Mouse (Mus musculus) hindbrain, embryonic 10.5 days (tissue): ENCODE data around the gene Crls1. TPM values are rescaled to one million over a fixed set of nuclear protein-coding genes. Genes with fewer than 3 reads are reported as not detected.

Experiments used
- DNase-seq: peaks from one replicate; pipeline ENCODE4 v3.0.0-alpha.2; 2017; ENCODE audit warnings: low spot score
- H3K27ac ChIP-seq: fragments of 300-500 bp; sonication (generic); 2 replicates; pipeline ENCODE4 v1.5.1; 2016; ENCODE audit warnings: mild to moderate bottlenecking, moderate library complexity
- H3K27me3 ChIP-seq: fragments of 300-500 bp; sonication (generic); 2 replicates; pipeline ENCODE4 v1.6.1; 2016; ENCODE audit warnings: mild to moderate bottlenecking; ENCODE audit not compliant: poor library complexity, insufficient read depth, severe bottlenecking
- H3K36me3 ChIP-seq: fragments of 300-500 bp; sonication (generic); 2 replicates; pipeline ENCODE4 v1.6.1; 2016; ENCODE audit warnings: mild to moderate bottlenecking, moderate library complexity
- H3K4me1 ChIP-seq: fragments of 300-500 bp; sonication (generic); replicated peaks from 2 replicates; pipeline ENCODE4 v1.6.1; 2016; ENCODE audit warnings: mild to moderate bottlenecking
- H3K4me3 ChIP-seq: fragments of 300-500 bp; sonication (generic); 2 replicates; pipeline ENCODE4 v1.5.1; 2016; ENCODE audit warnings: mild to moderate bottlenecking, moderate library complexity
- H3K9me3 ChIP-seq: fragments of 300-500 bp; sonication (generic); 2 replicates; pipeline ENCODE4 v1.6.1; 2016; ENCODE audit warnings: mild to moderate bottlenecking, moderate library complexity
- WGBS: fragments of 180-500 bp; shearing (Covaris S2); methylation state at CpG from one replicate; pipeline ENCODE4 v1.1.7; 2016; 5-methylcytosine and 5-hydroxymethylcytosine counted together
- polyA plus RNA-seq: library from polyadenylated mRNA; unstranded; fragments of >200 nt; fragmentation: Nextera tagmentation; extraction: Ambion mirVana; gene quantifications from 2 replicates; pipeline ENCODE4 v1.2.1, GENCODE M21; 2016

The Crls1 gene
- polyA plus RNA-seq, 1 experiment from 2014 or later, result 8.5 TPM

DNA sequence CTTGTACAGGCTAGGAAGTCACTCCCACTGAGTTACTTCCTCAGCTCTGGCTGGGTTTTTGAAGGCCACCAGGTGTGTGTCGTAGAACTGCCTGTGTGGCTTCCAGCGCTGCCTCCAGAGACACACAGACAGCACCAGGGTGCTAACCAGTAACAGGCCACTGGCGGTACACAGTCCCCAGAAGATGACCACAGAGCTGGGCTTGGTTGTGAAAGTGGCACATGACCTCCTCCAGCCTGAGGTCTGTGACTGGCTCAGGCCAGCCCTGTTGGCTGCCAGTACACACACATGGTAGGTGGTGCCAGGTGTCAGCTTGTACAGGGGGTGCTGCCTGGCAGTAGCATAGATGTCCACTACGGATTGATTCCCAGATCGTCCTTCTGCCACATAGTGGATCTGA lies 23.2 kb downstream of the Crls1 start:
- peaks cover 20% of the 10 kb centered on the region for H3K36me3 ChIP-seq
- 92% methylated on average over 5 of the region's 5 CpGs for WGBS
- no peak for DNase-seq
- no peaks in the 10 kb centered on the region for H3K27me3 ChIP-seq
- no peaks in the 10 kb centered on the region for H3K9me3 ChIP-seq
- H3K4me1 ChIP-seq, result no peaks in the 10 kb centered on the region
- H3K4me3 ChIP-seq, result no peak overlapping the region
- H3K27ac ChIP-seq, result no peak overlapping the region

DNA sequence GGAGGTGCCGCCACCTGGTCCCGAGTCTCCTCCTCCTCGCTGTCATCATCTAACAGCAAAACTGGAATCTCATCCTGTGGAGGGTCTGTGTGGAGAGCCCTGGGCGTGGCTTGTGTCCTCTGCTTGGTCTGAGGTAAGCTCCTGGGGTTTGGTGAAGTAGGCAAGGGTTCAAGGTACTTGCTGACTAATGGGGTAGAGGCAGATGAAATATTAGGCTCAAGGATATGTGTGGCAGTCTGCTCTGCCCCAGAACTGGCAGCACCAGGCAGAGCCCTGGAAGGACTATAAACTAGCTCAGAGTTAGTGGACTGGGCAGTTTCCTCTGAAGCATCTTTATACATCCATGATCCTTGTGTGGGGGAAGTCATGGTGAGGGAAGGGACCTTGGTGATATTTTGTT lies 23.8 kb downstream of the Crls1 start:
- no peak for DNase-seq
- WGBS, result 78% methylated on average over 4 of the region's 4 CpGs
- Histone ChIP-seq H3K4me1 (no peaks in the 10 kb centered on the region), H3K27me3 (no peaks in the 10 kb centered on the region), H3K9me3 (no peaks in the 10 kb centered on the region), H3K27ac (no peak overlapping the region), H3K36me3 (peaks cover 16% of the 10 kb centered on the region), H3K4me3 (no peak overlapping the region)

DNA sequence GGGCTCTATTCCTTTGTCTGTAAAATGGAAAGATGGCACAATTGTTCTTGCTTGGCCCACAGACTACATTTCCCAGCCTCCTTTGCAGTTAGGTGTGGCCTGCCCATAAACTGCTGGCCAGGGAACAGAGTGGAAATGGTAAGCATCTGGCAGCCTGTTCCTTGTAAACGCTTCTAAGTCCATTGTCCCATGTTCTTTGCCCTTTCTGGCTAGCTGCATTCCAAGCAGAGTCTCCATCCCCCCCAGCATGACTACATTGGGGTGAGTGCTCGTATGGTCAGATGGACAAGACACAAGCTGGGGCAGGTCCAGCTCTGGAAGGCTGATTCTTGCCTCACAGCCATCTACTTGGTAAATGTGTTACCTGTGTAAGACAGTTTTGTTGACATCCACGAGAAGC lies 25.2 kb downstream of the Crls1 start:
- H3K9me3 ChIP-seq, result no peaks in the 10 kb centered on the region
- no peaks in the 10 kb centered on the region for H3K27me3 ChIP-seq
- H3K4me1 ChIP-seq, result no peaks in the 10 kb centered on the region
- peaks cover 9% of the 10 kb centered on the region for H3K36me3 ChIP-seq
- H3K4me3 ChIP-seq, result no peak overlapping the region
- DNase-seq, result no peak
- H3K27ac ChIP-seq, result no peak overlapping the region
- WGBS, result 75% methylated on average over 3 of the region's 3 CpGs

DNA sequence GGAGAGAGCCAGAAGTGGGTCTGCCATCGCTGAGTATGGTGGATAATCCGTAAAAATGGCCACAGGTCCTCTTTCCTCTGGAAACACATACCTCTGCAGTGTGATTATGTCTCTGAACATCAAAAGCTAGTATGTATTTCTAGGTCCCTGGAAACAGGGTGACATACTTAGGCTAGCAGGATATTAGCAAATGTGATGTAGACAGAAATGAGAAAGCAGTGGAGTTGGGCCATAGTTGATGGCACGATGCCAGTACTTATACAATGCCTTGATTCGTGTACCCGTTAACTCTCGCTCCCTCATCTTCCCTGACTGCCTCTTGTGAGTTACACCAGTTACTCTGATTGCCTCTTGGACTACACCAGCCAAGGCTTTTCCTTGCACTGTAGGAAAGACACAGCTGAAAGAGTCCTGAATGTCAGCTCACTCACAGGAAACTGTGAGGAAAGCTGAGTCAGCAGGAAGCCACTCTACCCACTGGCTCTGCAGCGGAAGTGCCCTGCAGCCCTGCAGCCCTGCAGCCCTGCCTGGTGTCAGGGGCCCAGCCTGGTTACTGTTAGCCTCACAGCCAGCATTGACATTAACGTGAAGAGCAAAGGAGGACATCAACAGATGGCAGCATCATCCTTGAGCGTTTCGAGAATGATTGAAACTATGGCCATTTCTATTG lies 27.3 kb downstream of the Crls1 start:
- no peak overlapping the region for H3K4me3 ChIP-seq
- peaks cover 5% of the 10 kb centered on the region; the same call in 1 of the 2 replicates for H3K4me1 ChIP-seq
- WGBS, result 88% methylated on average over 10 of the region's 10 CpGs
- H3K9me3 ChIP-seq, result no peaks in the 10 kb centered on the region
- peaks cover 19% of the 10 kb centered on the region for H3K27me3 ChIP-seq
- H3K36me3 ChIP-seq, result no peaks in the 10 kb centered on the region
- no peak overlapping the region for H3K27ac ChIP-seq
- DNase-seq, result no peak

DNA sequence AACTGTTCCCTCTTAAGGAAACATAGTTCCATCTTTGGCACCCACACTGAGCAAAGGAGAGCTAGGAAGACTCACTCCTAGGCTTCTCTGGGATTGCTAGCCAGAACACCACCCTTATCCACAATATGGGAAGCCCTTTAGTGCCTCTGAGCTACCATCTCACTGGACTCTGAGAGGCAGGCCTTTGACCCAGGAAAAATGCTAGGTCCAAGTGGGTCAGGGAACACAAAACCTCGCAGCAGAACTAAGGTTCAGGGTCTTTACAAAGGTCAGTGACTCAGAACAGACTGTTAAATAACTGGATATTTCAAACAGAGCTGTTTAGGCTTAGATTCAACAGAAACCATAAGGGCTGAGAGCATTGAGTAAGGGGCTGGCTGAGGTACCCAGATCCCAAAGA lies 30.5 kb downstream of the Crls1 start:
- Histone ChIP-seq H3K36me3 (no peaks in the 10 kb centered on the region), H3K4me3 (no peak overlapping the region), H3K27ac (no peak overlapping the region), H3K27me3 (peaks cover 50% of the 10 kb centered on the region), H3K4me1 (peaks cover 33% of the 10 kb centered on the region), H3K9me3 (no peaks in the 10 kb centered on the region)
- WGBS, result 64% methylated on average over 1 of the region's 1 CpGs
- DNase-seq, result no peak

DNA sequence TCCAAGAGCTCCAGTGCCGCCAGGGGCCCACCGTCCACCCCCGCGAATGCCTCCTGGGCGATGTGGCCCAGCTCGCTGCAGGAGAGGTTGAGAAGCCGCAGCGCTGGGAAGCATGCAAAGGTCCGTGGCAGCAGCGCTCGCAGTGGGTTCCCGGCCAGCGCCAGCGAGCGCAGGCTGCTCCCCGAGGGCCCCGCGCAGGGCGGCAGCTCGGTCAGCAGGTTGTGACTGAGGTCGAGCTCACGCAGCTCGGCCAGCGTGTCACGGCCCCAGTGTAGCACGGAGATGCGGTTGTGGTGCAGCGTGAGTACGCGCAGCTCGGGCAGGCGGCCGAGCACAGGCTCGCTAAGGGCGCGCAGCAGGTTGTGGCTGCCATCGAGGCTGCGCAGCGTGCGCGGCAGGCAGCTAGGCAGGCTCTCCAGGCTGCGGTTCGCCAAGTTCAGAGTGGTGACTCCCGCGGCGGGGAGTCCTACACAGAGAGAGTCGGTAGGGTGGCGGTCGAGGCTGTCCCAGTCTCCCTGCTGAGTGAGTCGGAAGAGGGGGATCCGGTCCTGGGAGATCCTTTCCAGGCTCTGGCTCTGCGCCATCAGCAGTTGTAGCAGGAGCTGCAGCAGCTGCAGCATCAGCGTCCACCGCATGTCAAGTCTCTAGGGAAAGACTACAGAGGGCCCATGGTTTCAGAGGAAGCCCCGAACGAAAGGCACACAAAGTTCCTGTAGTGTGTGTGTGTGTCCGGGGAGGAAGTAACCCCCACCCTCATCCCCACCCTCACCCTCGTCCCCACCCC lies 33.0 kb downstream of the Crls1 start:
- H3K4me3 ChIP-seq, result peak overlapping the region; percentile 68
- H3K9me3 ChIP-seq, result no peaks in the 10 kb centered on the region
- H3K4me1 ChIP-seq, result peaks cover 33% of the 10 kb centered on the region
- peaks cover 50% of the 10 kb centered on the region for H3K27me3 ChIP-seq
- DNase-seq, result peak; percentile 62
- peak overlapping the region; percentile 59; the same call in 1 of the 2 replicates for H3K27ac ChIP-seq
- under 1% methylated on average over 58 of the region's 58 CpGs for WGBS
- H3K36me3 ChIP-seq, result no peaks in the 10 kb centered on the region

DNA sequence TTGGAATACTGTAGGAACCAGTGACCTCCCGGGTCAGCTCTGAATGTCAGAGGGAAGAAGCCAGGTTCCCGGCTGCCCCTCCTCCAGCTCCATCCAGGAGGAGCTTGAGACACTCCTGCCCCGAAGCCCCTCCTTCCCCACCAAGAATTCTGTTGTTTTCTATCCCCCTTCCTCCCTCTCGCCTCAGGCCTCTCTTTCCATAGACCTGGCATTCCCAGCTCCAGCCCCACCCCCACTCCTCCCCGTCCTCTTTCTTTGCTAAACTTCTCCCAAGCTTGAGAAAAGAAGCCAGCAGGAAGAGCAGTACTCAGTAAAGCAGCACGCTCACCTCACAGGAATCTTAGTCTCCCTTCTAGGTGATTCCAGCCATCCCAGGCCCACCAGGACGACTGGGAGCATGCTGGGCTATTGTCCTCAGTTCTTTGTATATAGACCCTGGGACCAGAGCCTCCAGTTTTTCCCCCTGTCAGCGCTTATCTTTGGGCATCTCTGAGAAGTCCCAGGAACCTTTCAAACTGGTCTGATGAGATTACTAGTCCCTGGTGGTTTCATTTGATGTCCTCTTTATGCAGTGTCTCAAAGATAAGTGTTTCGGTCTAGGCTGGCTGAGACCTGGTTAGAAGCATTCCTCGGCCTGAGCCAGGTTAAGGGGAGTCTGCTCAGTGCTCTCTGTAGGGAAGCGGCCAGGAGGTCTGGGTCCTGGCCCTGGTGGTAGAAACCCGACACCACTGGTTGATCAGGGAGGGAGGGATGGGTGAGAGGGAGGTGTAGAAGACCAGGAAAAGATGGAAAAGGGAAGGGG lies 34.6 kb downstream of the Crls1 start, which contains the start of gene Lrrn4:
Gene Lrrn4, minus strand, starts transcription at position 48 of the 802 bp plus-strand sequence.
- Histone ChIP-seq H3K36me3 (no peaks in the 10 kb centered on the region), H3K27me3 (peaks cover 50% of the 10 kb centered on the region), H3K9me3 (no peaks in the 10 kb centered on the region), H3K4me3 (peak within 1 kb of the TSS; percentile 68), H3K4me1 (peaks cover 33% of the 10 kb centered on the region), H3K27ac (no peak within 1 kb of the TSS; the same call in 1 of the 2 replicates)
- peak; percentile 34 for DNase-seq
- 3% methylated on average over 12 of the region's 12 CpGs for WGBS

DNA sequence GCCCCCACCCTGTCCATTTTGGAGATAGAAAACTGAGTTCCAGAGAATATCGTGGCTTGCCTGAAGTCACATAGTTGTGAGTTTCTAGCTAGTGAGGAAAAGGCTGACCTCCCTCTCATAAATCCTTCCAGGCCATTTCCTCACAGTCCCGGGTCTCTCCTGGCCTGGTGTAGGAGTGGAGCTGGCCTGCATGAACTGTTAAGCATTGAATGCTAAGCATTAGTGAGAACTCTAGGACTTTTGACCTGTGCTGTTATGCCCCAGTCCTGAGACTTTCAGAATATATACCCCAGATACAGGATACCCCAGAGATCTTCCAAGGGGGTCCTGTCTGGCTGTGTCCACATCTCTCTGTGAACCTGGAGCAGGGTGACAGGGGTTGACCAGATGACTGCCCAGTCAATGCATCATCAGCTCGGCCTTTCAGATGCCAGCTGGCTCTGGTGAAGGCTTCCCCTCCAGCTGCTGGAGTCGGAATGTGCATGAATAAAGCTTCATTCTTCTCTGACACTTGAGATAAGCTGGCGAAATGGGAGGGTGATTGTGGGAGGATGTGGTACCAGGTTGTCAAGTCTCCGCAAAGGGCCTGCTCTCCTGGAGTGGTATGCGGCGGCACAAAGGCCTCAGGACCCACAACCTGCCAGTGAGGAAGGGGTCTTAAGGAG lies 38.0 kb downstream of the Crls1 start:
- H3K27me3 ChIP-seq, result peaks cover 24% of the 10 kb centered on the region
- no peaks in the 10 kb centered on the region for H3K36me3 ChIP-seq
- no peak for DNase-seq
- H3K27ac ChIP-seq, result no peak overlapping the region
- H3K4me3 ChIP-seq, result no peak overlapping the region
- peaks cover 21% of the 10 kb centered on the region for H3K4me1 ChIP-seq
- WGBS, result 80% methylated on average over 8 of the region's 8 CpGs
- H3K9me3 ChIP-seq, result no peaks in the 10 kb centered on the region

DNA sequence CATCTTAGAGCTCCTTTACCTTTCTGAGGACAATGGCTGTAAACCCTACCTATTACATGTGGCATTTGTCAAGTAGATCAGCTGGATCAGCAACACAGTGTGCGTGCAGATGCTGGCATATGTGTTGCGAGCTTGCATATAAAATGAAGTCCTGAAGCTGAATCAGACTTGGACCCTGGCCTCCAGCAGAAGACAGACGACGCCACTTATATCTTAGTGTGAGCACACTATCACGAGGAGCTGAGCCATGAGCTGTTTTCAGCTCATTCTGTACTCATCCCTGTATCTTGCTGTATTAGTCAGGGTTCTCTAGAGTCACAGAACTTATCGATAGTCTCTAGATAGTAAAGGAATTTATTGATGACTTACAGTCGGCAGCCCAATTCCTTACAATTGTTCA lies 38.8 kb downstream of the Crls1 start:
- no peaks in the 10 kb centered on the region for H3K36me3 ChIP-seq
- no peak overlapping the region for H3K27ac ChIP-seq
- WGBS, result 91% methylated on average over 7 of the region's 7 CpGs
- H3K4me3 ChIP-seq, result no peak overlapping the region
- no peaks in the 10 kb centered on the region for H3K9me3 ChIP-seq
- no peak for DNase-seq
- H3K4me1 ChIP-seq, result peaks cover 12% of the 10 kb centered on the region
- peaks cover 16% of the 10 kb centered on the region for H3K27me3 ChIP-seq

DNA sequence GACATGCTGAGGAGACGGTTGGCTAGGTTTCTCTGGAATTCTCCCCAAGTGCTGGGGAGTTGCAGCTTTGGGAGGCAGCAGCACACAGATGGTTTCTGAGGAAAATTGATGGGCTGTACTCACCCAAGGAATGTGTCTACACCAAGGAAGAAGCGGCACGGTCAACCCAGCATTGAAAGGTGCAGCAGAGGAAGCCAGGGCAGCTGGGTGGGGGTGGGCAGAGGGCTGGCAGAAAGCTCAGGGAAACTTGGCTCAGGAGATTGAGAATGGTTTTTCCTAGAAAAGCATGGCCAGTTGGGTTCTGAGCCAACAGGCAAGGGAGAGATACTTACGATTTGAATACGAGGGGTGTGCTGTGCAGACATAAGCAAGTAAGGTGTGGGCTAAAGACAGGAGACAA lies 47.4 kb downstream of the Crls1 start:
- no peaks in the 10 kb centered on the region for H3K27me3 ChIP-seq
- no peaks in the 10 kb centered on the region for H3K36me3 ChIP-seq
- H3K4me1 ChIP-seq, result no peaks in the 10 kb centered on the region
- no peak overlapping the region for H3K4me3 ChIP-seq
- H3K27ac ChIP-seq, result no peak overlapping the region
- H3K9me3 ChIP-seq, result no peaks in the 10 kb centered on the region
- WGBS, result 90% methylated on average over 5 of the region's 5 CpGs
- DNase-seq, result no peak

DNA sequence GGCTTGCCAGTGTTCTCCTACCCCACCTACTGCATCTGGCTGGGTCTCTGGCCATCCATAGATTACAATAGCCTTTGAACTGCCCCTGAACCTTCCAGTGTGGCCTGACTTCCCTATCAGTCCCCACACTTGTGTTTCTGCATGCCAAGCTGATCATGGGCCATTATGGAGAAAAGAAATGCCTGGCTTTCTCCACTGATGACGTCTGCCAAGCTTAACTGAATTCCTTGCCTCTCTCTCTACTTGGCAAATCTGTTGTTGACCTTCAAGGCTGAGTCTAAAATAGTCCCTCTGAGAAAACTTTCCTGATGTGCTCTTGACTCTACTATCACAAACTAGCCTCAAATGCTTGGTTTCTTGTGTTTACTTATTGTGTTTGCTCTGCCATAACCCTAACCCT lies 51.7 kb downstream of the Crls1 start:
- WGBS, result 53% methylated on average over 1 of the region's 1 CpGs
- no peak for DNase-seq
- H3K27ac ChIP-seq, result no peak overlapping the region
- H3K9me3 ChIP-seq, result no peaks in the 10 kb centered on the region
- H3K4me3 ChIP-seq, result no peak overlapping the region
- no peaks in the 10 kb centered on the region for H3K36me3 ChIP-seq
- no peaks in the 10 kb centered on the region for H3K27me3 ChIP-seq
- no peaks in the 10 kb centered on the region for H3K4me1 ChIP-seq

DNA sequence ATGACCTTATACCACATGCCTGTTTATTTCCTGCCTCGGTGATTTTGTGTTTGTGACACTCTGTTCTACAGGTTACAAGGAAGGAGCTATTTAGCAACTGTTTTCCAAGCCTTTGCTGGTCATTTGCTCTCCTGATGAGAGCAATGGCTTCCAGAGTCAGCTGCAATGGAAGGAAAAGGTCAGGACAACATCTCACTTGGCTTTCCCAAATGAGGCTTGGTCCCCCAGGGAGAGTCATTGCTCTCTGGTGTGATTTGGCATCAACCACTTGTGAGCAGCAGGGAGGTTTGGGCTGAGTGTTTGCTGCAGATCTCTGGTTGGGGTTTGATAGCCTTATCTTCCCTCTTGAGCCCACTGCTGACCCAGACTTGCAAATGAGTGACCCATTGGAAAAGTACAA lies 54.1 kb downstream of the Crls1 start:
- Histone ChIP-seq H3K9me3 (no peaks in the 10 kb centered on the region), H3K4me1 (no peaks in the 10 kb centered on the region), H3K27ac (no peak overlapping the region), H3K27me3 (no peaks in the 10 kb centered on the region), H3K36me3 (no peaks in the 10 kb centered on the region), H3K4me3 (no peak overlapping the region)
- WGBS, result 85% methylated on average over 1 of the region's 1 CpGs
- DNase-seq, result no peak
